Mouse (Mus musculus): Measurements from ENCODE around the gene Tmem170. TPM values are rescaled to one million over a fixed set of nuclear protein-coding genes. Genes with fewer than 3 reads are reported as not detected.

Tmem170 gene
- total and polyA plus RNA-seq, 2 experiments: 3.8 to 5.0 TPM

GRCm38 (mm10) chr8:111820691-111821090, 55.9 kb downstream of the Tmem170 start:
- Histone ChIP-seq H3K79me2 (ENCODE audit: control insufficient read depth, insufficient read depth, low read length) (no peaks in the 10 kb centered on the region; the same call in 1 of the 2 replicates), H3K36me3 (ENCODE audit: control insufficient read depth, insufficient read depth, low read length) (peaks cover 5% of the 10 kb centered on the region; the same call in 1 of the 2 replicates), H3K4me3 (ENCODE audit: insufficient read depth, low read depth, low read length) (no peak overlapping the region), H3K27ac (replicated peaks; ENCODE audit: insufficient read depth, low read depth, low read length) (peak overlapping the region; percentile 80), H3K27me3 (ENCODE audit: control insufficient read depth, insufficient read depth, low read length) (no peaks in the 10 kb centered on the region), H3K9ac (ENCODE audit: low read depth, low read length) (no peak overlapping the region), H3K4me1 (ENCODE audit: control insufficient read depth, insufficient read depth, low read length) (peaks cover 2% of the 10 kb centered on the region; the same call in 1 of the 2 replicates)
- DNase-seq (ENCODE audit: extremely low read depth, low read depth, low spot score): no peak
- WGBS: 81% methylated on average over 4 of the region's 4 CpGs
- TF ChIP-seq POLR2A (IDR thresholded peaks at IDR 0.05; ENCODE audit: extremely low read depth, insufficient read depth, low read length) (no peak), CTCF (IDR thresholded peaks at IDR 0.05; ENCODE audit: low read depth, low read length) (no peak)

DNA sequence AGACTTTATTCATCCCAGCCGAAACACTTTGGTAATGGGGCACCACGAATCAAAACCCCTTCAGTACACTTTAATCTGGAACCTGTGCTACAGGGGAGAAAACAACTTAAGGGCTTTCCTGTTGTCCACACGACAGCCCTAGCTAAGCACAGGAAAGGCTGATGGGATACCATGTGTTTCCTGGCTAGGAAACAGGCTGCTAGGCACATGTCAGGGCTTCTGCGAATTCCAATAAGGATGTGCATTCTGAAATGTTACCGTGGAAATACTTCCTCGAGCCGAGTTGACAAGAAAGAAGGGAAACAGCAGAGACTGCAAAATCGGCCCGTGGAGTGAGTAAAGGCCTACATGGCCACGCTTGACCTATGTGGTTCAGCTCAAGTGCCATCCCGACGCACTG, 56.5 kb downstream of the Tmem170 start:
- peak overlapping the region; percentile 80 for H3K27ac ChIP-seq (replicated peaks; ENCODE audit: insufficient read depth, low read depth, low read length)
- 82% methylated on average over 12 of the region's 12 CpGs for WGBS
- H3K9ac ChIP-seq (ENCODE audit: low read depth, low read length): no peak overlapping the region
- H3K4me3 ChIP-seq (ENCODE audit: insufficient read depth, low read depth, low read length): no peak overlapping the region
- H3K27me3 ChIP-seq (ENCODE audit: control insufficient read depth, insufficient read depth, low read length): no peaks in the 10 kb centered on the region
- H3K79me2 ChIP-seq (ENCODE audit: control insufficient read depth, insufficient read depth, low read length): no peaks in the 10 kb centered on the region; the same call in 1 of the 2 replicates
- no peak for DNase-seq (ENCODE audit: extremely low read depth, low read depth, low spot score)
- TF ChIP-seq POLR2A (IDR thresholded peaks at IDR 0.05; ENCODE audit: extremely low read depth, insufficient read depth, low read length) (no peak), CTCF (IDR thresholded peaks at IDR 0.05; ENCODE audit: low read depth, low read length) (no peak)
- peaks cover 2% of the 10 kb centered on the region; the same call in 1 of the 2 replicates for H3K4me1 ChIP-seq (ENCODE audit: control insufficient read depth, insufficient read depth, low read length)
- peaks cover 5% of the 10 kb centered on the region; the same call in 1 of the 2 replicates for H3K36me3 ChIP-seq (ENCODE audit: control insufficient read depth, insufficient read depth, low read length)

DNA sequence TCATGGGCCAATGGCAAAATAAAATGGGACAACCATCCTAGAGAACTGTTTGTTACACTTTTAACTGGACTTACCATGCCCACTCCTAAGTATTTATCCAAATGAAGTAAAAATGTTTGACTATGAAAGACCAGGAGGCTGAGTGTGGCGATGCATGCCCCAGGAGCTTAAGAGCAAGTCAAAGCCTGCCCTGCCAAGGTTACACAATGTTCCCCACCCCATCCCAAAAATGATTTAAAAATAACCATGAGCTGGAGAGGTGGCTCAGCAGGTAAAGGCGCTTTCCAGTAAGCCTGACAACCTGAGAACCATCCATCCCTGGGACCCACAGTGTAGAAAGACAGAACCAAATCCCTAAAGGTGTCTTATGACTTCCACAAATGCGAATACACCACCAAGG, 58.0 kb downstream of the Tmem170 start:
- Histone ChIP-seq H3K27ac (replicated peaks; ENCODE audit: insufficient read depth, low read depth, low read length) (no peak overlapping the region; the same call in 1 of the 2 replicates), H3K4me1 (ENCODE audit: control insufficient read depth, insufficient read depth, low read length) (peaks cover 2% of the 10 kb centered on the region; the same call in 1 of the 2 replicates), H3K9ac (ENCODE audit: low read depth, low read length) (no peak overlapping the region), H3K36me3 (ENCODE audit: control insufficient read depth, insufficient read depth, low read length) (0 out of 2 replicates have a peak, but pooled peaks cover 1% of the 10 kb centered on the region), H3K79me2 (ENCODE audit: control insufficient read depth, insufficient read depth, low read length) (no peaks in the 10 kb centered on the region; the same call in 1 of the 2 replicates), H3K27me3 (ENCODE audit: control insufficient read depth, insufficient read depth, low read length) (no peaks in the 10 kb centered on the region), H3K4me3 (ENCODE audit: insufficient read depth, low read depth, low read length) (no peak overlapping the region)
- no peak for TF ChIP-seq CTCF (IDR thresholded peaks at IDR 0.05; ENCODE audit: low read depth, low read length)
- TF ChIP-seq POLR2A (IDR thresholded peaks at IDR 0.05; ENCODE audit: extremely low read depth, insufficient read depth, low read length): no peak
- WGBS: 80% methylated on average over 3 of the region's 3 CpGs
- DNase-seq (ENCODE audit: extremely low read depth, low read depth, low spot score): no peak

GRCm38 (mm10) chr8:111815078-111815477, 61.5 kb downstream of the Tmem170 start:
- H3K27ac ChIP-seq (replicated peaks; ENCODE audit: insufficient read depth, low read depth, low read length): no peak overlapping the region
- no peaks in the 10 kb centered on the region for H3K79me2 ChIP-seq (ENCODE audit: control insufficient read depth, insufficient read depth, low read length)
- DNase-seq (ENCODE audit: extremely low read depth, low read depth, low spot score): no peak
- WGBS: 94% methylated on average over 4 of the region's 4 CpGs
- no peaks in the 10 kb centered on the region for H3K27me3 ChIP-seq (ENCODE audit: control insufficient read depth, insufficient read depth, low read length)
- TF ChIP-seq POLR2A (IDR thresholded peaks at IDR 0.05; ENCODE audit: extremely low read depth, insufficient read depth, low read length) (no peak), CTCF (IDR thresholded peaks at IDR 0.05; ENCODE audit: low read depth, low read length) (no peak)
- H3K36me3 ChIP-seq (ENCODE audit: control insufficient read depth, insufficient read depth, low read length): no peaks in the 10 kb centered on the region
- H3K9ac ChIP-seq (ENCODE audit: low read depth, low read length): no peak overlapping the region
- no peaks in the 10 kb centered on the region; the same call in 1 of the 2 replicates for H3K4me1 ChIP-seq (ENCODE audit: control insufficient read depth, insufficient read depth, low read length)
- no peak overlapping the region for H3K4me3 ChIP-seq (ENCODE audit: insufficient read depth, low read depth, low read length)

DNA sequence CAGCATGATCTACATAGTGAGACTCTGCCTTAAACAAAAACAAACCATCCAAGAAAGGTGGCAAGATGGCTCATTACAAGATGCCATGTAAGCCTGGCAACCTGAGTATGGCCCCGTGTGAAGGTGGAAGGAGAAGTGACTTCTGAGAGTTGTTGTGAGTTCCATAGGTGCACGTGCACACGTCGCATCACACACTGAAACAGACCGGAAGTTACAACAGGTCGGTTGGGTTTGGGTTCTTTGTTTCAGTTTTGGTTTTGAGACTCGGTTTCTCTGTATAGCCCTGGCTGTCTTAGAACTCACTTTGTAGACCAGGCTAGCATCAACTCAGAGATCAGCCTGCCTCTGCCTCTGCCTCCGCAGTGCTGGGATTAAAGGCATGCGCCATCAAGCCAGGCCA, 62.7 kb downstream of the Tmem170 start:
- Histone ChIP-seq H3K79me2 (ENCODE audit: control insufficient read depth, insufficient read depth, low read length) (no peaks in the 10 kb centered on the region), H3K27me3 (ENCODE audit: control insufficient read depth, insufficient read depth, low read length) (no peaks in the 10 kb centered on the region), H3K4me3 (ENCODE audit: insufficient read depth, low read depth, low read length) (no peak overlapping the region), H3K9ac (ENCODE audit: low read depth, low read length) (no peak overlapping the region), H3K36me3 (ENCODE audit: control insufficient read depth, insufficient read depth, low read length) (no peaks in the 10 kb centered on the region), H3K27ac (replicated peaks; ENCODE audit: insufficient read depth, low read depth, low read length) (no peak overlapping the region), H3K4me1 (ENCODE audit: control insufficient read depth, insufficient read depth, low read length) (no peaks in the 10 kb centered on the region; the same call in 1 of the 2 replicates)
- DNase-seq (ENCODE audit: extremely low read depth, low read depth, low spot score): no peak
- 95% methylated on average over 9 of the region's 9 CpGs for WGBS
- TF ChIP-seq CTCF (IDR thresholded peaks at IDR 0.05; ENCODE audit: low read depth, low read length) (no peak), POLR2A (IDR thresholded peaks at IDR 0.05; ENCODE audit: extremely low read depth, insufficient read depth, low read length) (no peak)

Other genes starting within 250 kb of the Tmem170 start
- gene Ldhd, start 246.4 kb downstream of the Tmem170 start, total RNA-seq (2014; rRNA removed): 84.5 and 91.7 TPM in 2 replicates
- 160 and 175 TPM in 2 replicates for gene Ldhd, start 246.4 kb downstream of the Tmem170 start, polyA plus RNA-seq (2012; rRNA removed)
- gene Zfp1, start 233.3 kb downstream of the Tmem170 start, total RNA-seq (2014; rRNA removed): 4.7 and 5.0 TPM in 2 replicates
- 2.9 and 4.3 TPM in 2 replicates for gene Zfp1, start 233.3 kb downstream of the Tmem170 start, polyA plus RNA-seq (2012; rRNA removed)
- 50.9 and 134 TPM in 2 replicates for gene Ctrb1, start 185.7 kb downstream of the Tmem170 start, total RNA-seq (2014; rRNA removed)
- 1.9 and 5.3 TPM in 2 replicates for gene Ctrb1, start 185.7 kb downstream of the Tmem170 start, polyA plus RNA-seq (2012; rRNA removed)
- gene Bcar1, start 132.9 kb downstream of the Tmem170 start, total RNA-seq (2014; rRNA removed): 11.3 and 18.0 TPM in 2 replicates
- gene Bcar1, start 132.9 kb downstream of the Tmem170 start, polyA plus RNA-seq (2012; rRNA removed): 41.2 and 53.2 TPM in 2 replicates
- 27.6 and 40.7 TPM in 2 replicates for gene Cfdp1, start 22.5 kb downstream of the Tmem170 start, total RNA-seq (2014; rRNA removed)
- 3.8 and 4.6 TPM in 2 replicates for gene Cfdp1, start 22.5 kb downstream of the Tmem170 start, polyA plus RNA-seq (2012; rRNA removed)
- not detected in 2 replicates for gene Chst5, start 33.7 kb upstream of the Tmem170 start, total RNA-seq (2014; rRNA removed)
- not detected in 2 replicates for gene Chst5, start 33.7 kb upstream of the Tmem170 start, polyA plus RNA-seq (2012; rRNA removed)
- gene Tmem231, start 57.1 kb upstream of the Tmem170 start, total RNA-seq (2014; rRNA removed): 0.09 and 0.20 TPM in 2 replicates
- 0.17 and 0.24 TPM in 2 replicates for gene Tmem231, start 57.1 kb upstream of the Tmem170 start, polyA plus RNA-seq (2012; rRNA removed)
- gene Gabarapl2, start 64.0 kb upstream of the Tmem170 start, total RNA-seq (2014; rRNA removed): 39.5 and 42.6 TPM in 2 replicates
- 24.1 and 26.8 TPM in 2 replicates for gene Gabarapl2, start 64.0 kb upstream of the Tmem170 start, polyA plus RNA-seq (2012; rRNA removed)
- gene Adat1, start 115.6 kb upstream of the Tmem170 start, total RNA-seq (2014; rRNA removed): 2.8 TPM in 2 replicates
- 2.1 and 2.7 TPM in 2 replicates for gene Adat1, start 115.6 kb upstream of the Tmem170 start, polyA plus RNA-seq (2012; rRNA removed)
- gene Kars, start 134.6 kb upstream of the Tmem170 start, total RNA-seq (2014; rRNA removed): 50.9 and 53.3 TPM in 2 replicates
- gene Kars, start 134.6 kb upstream of the Tmem170 start, polyA plus RNA-seq (2012; rRNA removed): 27.3 and 29.5 TPM in 2 replicates
- gene Terf2ip, start 134.6 kb upstream of the Tmem170 start, total RNA-seq (2014; rRNA removed): 4.9 and 5.2 TPM in 2 replicates
- 5.0 and 5.7 TPM in 2 replicates for gene Terf2ip, start 134.6 kb upstream of the Tmem170 start, polyA plus RNA-seq (2012; rRNA removed)
- not detected in 2 replicates for gene Gm6793, start 138.3 kb upstream of the Tmem170 start, total RNA-seq (2014; rRNA removed)
- gene Gm6793, start 138.3 kb upstream of the Tmem170 start, polyA plus RNA-seq (2012; rRNA removed): not detected in 2 replicates